Mouse (Mus musculus): ENCODE measurements around the gene Tbc1d10c.
A peak's percentile ranks its signal among the peaks of the same experiment; 100 is the strongest.

Gene Tbc1d10c

GRCm38 (mm10) chr19:4213524-4213974 is 22.5 kb upstream of the Tbc1d10c start:
- TF ChIP-seq CTCF (conservative IDR thresholded peaks at IDR 0.05; ENCODE audit: low read length) (no peak), NANOG (IDR thresholded peaks at IDR 0.05; ENCODE audit: borderline replicate concordance, low read length) (no peak), POU5F1 (IDR thresholded peaks at IDR 0.05; ENCODE audit: borderline replicate concordance, low read length) (no peak)
- Histone ChIP-seq H3K9me3 (ENCODE audit: low read length) (no peaks in the 10 kb centered on the region), H3K4me1 (replicated peaks; ENCODE audit: low read depth, low read length) (peaks cover 53% of the 10 kb centered on the region), H3K4me3 (replicated peaks; ENCODE audit: low read length) (peak overlapping the region; percentile 87), H3K27me3 (ENCODE audit: insufficient read depth, low read length) (peaks cover 78% of the 10 kb centered on the region), H3K36me3 (ENCODE audit: insufficient read depth, low read length) (no peaks in the 10 kb centered on the region)

- peaks cover 68% of the 10 kb centered on the region for H3K4me1 ChIP-seq (replicated peaks; ENCODE audit: low read depth, low read length)
- no peaks in the 10 kb centered on the region for H3K36me3 ChIP-seq (ENCODE audit: insufficient read depth, low read length)
- TF ChIP-seq NANOG (IDR thresholded peaks at IDR 0.05; ENCODE audit: borderline replicate concordance, low read length) (no peak), POU5F1 (IDR thresholded peaks at IDR 0.05; ENCODE audit: borderline replicate concordance, low read length) (no peak), CTCF (conservative IDR thresholded peaks at IDR 0.05; ENCODE audit: low read length) (no peak)
- peaks cover 66% of the 10 kb centered on the region for H3K27me3 ChIP-seq (ENCODE audit: insufficient read depth, low read length)
- no peak overlapping the region for H3K4me3 ChIP-seq (replicated peaks; ENCODE audit: low read length)
- H3K9me3 ChIP-seq (ENCODE audit: low read length), result no peaks in the 10 kb centered on the region
These were observed 21.0 kb upstream of the Tbc1d10c start for GRCm38 (mm10) chr19:4211891-4212588.

GRCm38 (mm10) chr19:4208563-4208962 is 17.5 kb upstream of the Tbc1d10c start:
- no peaks in the 10 kb centered on the region for H3K36me3 ChIP-seq (ENCODE audit: insufficient read depth, low read length)
- H3K4me3 ChIP-seq (replicated peaks; ENCODE audit: low read length), result peak overlapping the region; percentile 52
- peaks cover 73% of the 10 kb centered on the region for H3K4me1 ChIP-seq (replicated peaks; ENCODE audit: low read depth, low read length)
- peaks cover 36% of the 10 kb centered on the region for H3K27me3 ChIP-seq (ENCODE audit: insufficient read depth, low read length)
- TF ChIP-seq CTCF (conservative IDR thresholded peaks at IDR 0.05; ENCODE audit: low read length) (no peak), NANOG (IDR thresholded peaks at IDR 0.05; ENCODE audit: borderline replicate concordance, low read length) (no peak), POU5F1 (IDR thresholded peaks at IDR 0.05; ENCODE audit: borderline replicate concordance, low read length) (no peak)
- H3K9me3 ChIP-seq (ENCODE audit: low read length), result no peaks in the 10 kb centered on the region

- H3K36me3 ChIP-seq (ENCODE audit: insufficient read depth, low read length), result no peaks in the 10 kb centered on the region
These were observed 15.9 kb upstream of the Tbc1d10c start for GRCm38 (mm10) chr19:4206971-4207370.

GRCm38 (mm10) chr19:4204889-4205288 is 13.8 kb upstream of the Tbc1d10c start:
- Histone ChIP-seq H3K9me3 (ENCODE audit: low read length) (no peaks in the 10 kb centered on the region), H3K27me3 (ENCODE audit: insufficient read depth, low read length) (peaks cover 4% of the 10 kb centered on the region)

More at GRCm38 (mm10) chr19:4206971-4207370, 15.9 kb upstream of the Tbc1d10c start:
- Histone ChIP-seq H3K4me3 (replicated peaks; ENCODE audit: low read length) (no peak overlapping the region), H3K27me3 (ENCODE audit: insufficient read depth, low read length) (peaks cover 21% of the 10 kb centered on the region), H3K4me1 (replicated peaks; ENCODE audit: low read depth, low read length) (peaks cover 70% of the 10 kb centered on the region), H3K9me3 (ENCODE audit: low read length) (no peaks in the 10 kb centered on the region)
- TF ChIP-seq NANOG (IDR thresholded peaks at IDR 0.05; ENCODE audit: borderline replicate concordance, low read length), result no peak
- TF ChIP-seq CTCF (conservative IDR thresholded peaks at IDR 0.05; ENCODE audit: low read length), result peak; percentile 82

GRCm38 (mm10) chr19:4203604-4204326 is 12.7 kb upstream of the Tbc1d10c start:
- H3K4me1 ChIP-seq (replicated peaks; ENCODE audit: low read depth, low read length), result peaks cover 81% of the 10 kb centered on the region
- peaks cover 3% of the 10 kb centered on the region; the same call in 1 of the 2 replicates for H3K27me3 ChIP-seq (ENCODE audit: insufficient read depth, low read length)
- TF ChIP-seq NANOG (IDR thresholded peaks at IDR 0.05; ENCODE audit: borderline replicate concordance, low read length), result no peak
- no peak for TF ChIP-seq POU5F1 (IDR thresholded peaks at IDR 0.05; ENCODE audit: borderline replicate concordance, low read length)
- TF ChIP-seq CTCF (conservative IDR thresholded peaks at IDR 0.05; ENCODE audit: low read length), result no peak
- peaks cover 21% of the 10 kb centered on the region for H3K36me3 ChIP-seq (ENCODE audit: insufficient read depth, low read length)
- H3K4me3 ChIP-seq (replicated peaks; ENCODE audit: low read length), result no peak overlapping the region
- H3K9me3 ChIP-seq (ENCODE audit: low read length), result no peaks in the 10 kb centered on the region

More at GRCm38 (mm10) chr19:4204889-4205288, 13.8 kb upstream of the Tbc1d10c start:
- Histone ChIP-seq H3K36me3 (ENCODE audit: insufficient read depth, low read length) (peaks cover 10% of the 10 kb centered on the region), H3K4me1 (replicated peaks; ENCODE audit: low read depth, low read length) (peaks cover 77% of the 10 kb centered on the region), H3K4me3 (replicated peaks; ENCODE audit: low read length) (no peak overlapping the region)
- TF ChIP-seq POU5F1 (IDR thresholded peaks at IDR 0.05; ENCODE audit: borderline replicate concordance, low read length) (no peak), CTCF (conservative IDR thresholded peaks at IDR 0.05; ENCODE audit: low read length) (0 out of 2 replicates have a peak, but pooled peaks have one; percentile 4)

GRCm38 (mm10) chr19:4203148-4203547 is 12.1 kb upstream of the Tbc1d10c start:
- Histone ChIP-seq H3K9me3 (ENCODE audit: low read length) (no peaks in the 10 kb centered on the region), H3K27me3 (ENCODE audit: insufficient read depth, low read length) (peaks cover 3% of the 10 kb centered on the region; the same call in 1 of the 2 replicates), H3K36me3 (ENCODE audit: insufficient read depth, low read length) (peaks cover 27% of the 10 kb centered on the region), H3K4me3 (replicated peaks; ENCODE audit: low read length) (no peak overlapping the region), H3K4me1 (replicated peaks; ENCODE audit: low read depth, low read length) (peaks cover 81% of the 10 kb centered on the region)
- TF ChIP-seq CTCF (conservative IDR thresholded peaks at IDR 0.05; ENCODE audit: low read length) (no peak), POU5F1 (IDR thresholded peaks at IDR 0.05; ENCODE audit: borderline replicate concordance, low read length) (no peak), NANOG (IDR thresholded peaks at IDR 0.05; ENCODE audit: borderline replicate concordance, low read length) (no peak)

GRCm38 (mm10) chr19:4202149-4202548 is 11.1 kb upstream of the Tbc1d10c start:
- peak overlapping the region; percentile 92 for H3K4me3 ChIP-seq (replicated peaks; ENCODE audit: low read length)
- no peaks in the 10 kb centered on the region for H3K9me3 ChIP-seq (ENCODE audit: low read length)
- H3K4me1 ChIP-seq (replicated peaks; ENCODE audit: low read depth, low read length), result peaks cover 81% of the 10 kb centered on the region
- peaks cover 37% of the 10 kb centered on the region for H3K36me3 ChIP-seq (ENCODE audit: insufficient read depth, low read length)
- TF ChIP-seq POU5F1 (IDR thresholded peaks at IDR 0.05; ENCODE audit: borderline replicate concordance, low read length) (no peak), CTCF (conservative IDR thresholded peaks at IDR 0.05; ENCODE audit: low read length) (no peak), NANOG (IDR thresholded peaks at IDR 0.05; ENCODE audit: borderline replicate concordance, low read length) (no peak)
- H3K27me3 ChIP-seq (ENCODE audit: insufficient read depth, low read length), result peaks cover 3% of the 10 kb centered on the region; the same call in 1 of the 2 replicates
